ENCODE assay signal across 22 mouse cellular contexts in genomic region chr5:122893270-122893669, GRCm38 (mm10).
"Had no signal": no experiment of that assay in that cellular context is flagged by ENCODE, and none has a peak within 500 bp of the region (broad histone marks: within the 10 kb centered on the region; RNA-seq: fewer than 3 reads in every experiment).

No protein-coding gene starts in this region.

- H3K9ac ChIP-seq: limb, embryonic 12.5 days; limb, embryonic 13.5 days; limb, embryonic 15.5 days; liver, embryonic 12.5 days; liver, embryonic 13.5 days; liver, embryonic 14.5 days; liver, embryonic 15.5 days; liver, postnatal 0 days; lung, embryonic 14.5 days; lung, embryonic 15.5 days; midbrain, embryonic 12.5 days; midbrain, embryonic 13.5 days; midbrain, embryonic 15.5 days; neural tube, embryonic 12.5 days had no signal

- H3K9me3 ChIP-seq: limb, embryonic 10.5 days; limb, embryonic 12.5 days; limb, embryonic 13.5 days; limb, embryonic 15.5 days; liver, embryonic 12.5 days; liver, embryonic 13.5 days; liver, embryonic 15.5 days; lung, embryonic 15.5 days; megakaryocyte, embryonic 14.5 days; midbrain, embryonic 10.5 days; midbrain, embryonic 12.5 days; midbrain, embryonic 13.5 days; midbrain, embryonic 15.5 days; neural tube, embryonic 12.5 days had no signal

- H3K4me3 ChIP-seq: limb, embryonic 10.5 days; limb, embryonic 12.5 days; limb, embryonic 13.5 days; limb, embryonic 15.5 days; liver, embryonic 12.5 days; liver, embryonic 13.5 days; liver, embryonic 15.5 days; lung, embryonic 15.5 days; megakaryocyte, embryonic 14.5 days; midbrain, embryonic 10.5 days; midbrain, embryonic 12.5 days; midbrain, embryonic 13.5 days; midbrain, embryonic 15.5 days; myocyte; neural tube, embryonic 12.5 days had no signal

- H3K27ac ChIP-seq: limb, embryonic 10.5 days; limb, embryonic 12.5 days; limb, embryonic 13.5 days; limb, embryonic 15.5 days; liver, embryonic 12.5 days; liver, embryonic 13.5 days; liver, embryonic 14.5 days; liver, embryonic 15.5 days; lung, embryonic 15.5 days; midbrain, embryonic 10.5 days; midbrain, embryonic 12.5 days; midbrain, embryonic 13.5 days; midbrain, embryonic 15.5 days; neural tube, embryonic 12.5 days had no signal

- H3K4me2 ChIP-seq: limb, embryonic 12.5 days; limb, embryonic 13.5 days; limb, embryonic 15.5 days; liver, embryonic 11.5 days; liver, embryonic 12.5 days; liver, embryonic 13.5 days; liver, embryonic 15.5 days; lung, embryonic 14.5 days; lung, embryonic 15.5 days; midbrain, embryonic 11.5 days; midbrain, embryonic 12.5 days; midbrain, embryonic 13.5 days; midbrain, embryonic 15.5 days; neural tube, embryonic 12.5 days had no signal

- ATAC-seq: liver, embryonic 12.5 days; liver, postnatal 0 days; lung, postnatal 0 days; midbrain, embryonic 13.5 days; midbrain, embryonic 15.5 days; midbrain, embryonic 16.5 days had no signal

- H3K36me3 ChIP-seq: limb, embryonic 15.5 days; lung, embryonic 15.5 days; midbrain, embryonic 15.5 days had no signal

- H3K27me3 ChIP-seq: limb, embryonic 12.5 days; limb, embryonic 13.5 days; limb, embryonic 15.5 days; liver, embryonic 12.5 days; liver, embryonic 13.5 days; liver, embryonic 15.5 days; lung, embryonic 15.5 days; megakaryocyte, embryonic 14.5 days; midbrain, embryonic 12.5 days; midbrain, embryonic 13.5 days; midbrain, embryonic 15.5 days; neural tube, embryonic 12.5 days had no signal
